Mouse (Mus musculus): ENCODE measurements at regions not wholly inside any gene's neighbourhood (a gene's known extent, or its start where the extent isn't known, plus 50 kb on each side); places are given as distances from the start of the nearest gene placed in this dataset.
"Not testable (repeated sequence)": the region's sequence is repeated elsewhere in the genome, so short reads cannot be mapped to it uniquely, and the experiment has no call there.

GRCm38 (mm10) chr15:75392924-75393464, 124.8 kb downstream of the Ly6f start:
- H3K9ac ChIP-seq (ENCODE audit: control insufficient read depth, low read depth, low read length, poor library complexity, severe bottlenecking); DNase-seq (ENCODE audit: low read depth, low spot score); H3K27me3 ChIP-seq (ENCODE audit: control insufficient read depth in 1 of 2, insufficient read depth in 2 of 2, low read length in 2 of 2); H3K9me3 ChIP-seq (replicated peaks; ENCODE audit: insufficient read depth, low read length); H3K4me1 ChIP-seq (ENCODE audit: control insufficient read depth in 1 of 2, insufficient read depth in 2 of 2, low read length in 2 of 2); H3K27ac ChIP-seq (ENCODE audit: control insufficient read depth, low read depth, low read length); H3K4me3 ChIP-seq (ENCODE audit: control insufficient read depth in 1 of 2, insufficient read depth in 1 of 2, low read depth in 2 of 2, low read length in 2 of 2); H3K36me3 ChIP-seq (ENCODE audit: control insufficient read depth in 1 of 2, insufficient read depth in 2 of 2, low read length in 2 of 2); H3K79me2 ChIP-seq (ENCODE audit: control insufficient read depth, insufficient read depth, low read length, poor library complexity): not testable (repeated sequence)

GRCm38 (mm10) chr15:75397276-75397675, 129.1 kb downstream of the Ly6f start:
- no peaks in the 10 kb centered on the region for H3K9me3 ChIP-seq (replicated peaks; ENCODE audit: insufficient read depth, low read length)
- H3K4me1 ChIP-seq (ENCODE audit: control insufficient read depth in 1 of 2, insufficient read depth in 2 of 2, low read length in 2 of 2), result no peaks in the 10 kb centered on the region
- DNase-seq (ENCODE audit: low read depth, low spot score), result no peak
- H3K27ac ChIP-seq (ENCODE audit: control insufficient read depth, low read depth, low read length), result no peak overlapping the region
- H3K4me3 ChIP-seq (ENCODE audit: control insufficient read depth in 1 of 2, insufficient read depth in 1 of 2, low read depth in 2 of 2, low read length in 2 of 2), result no peak overlapping the region
- no peaks in the 10 kb centered on the region for H3K79me2 ChIP-seq (ENCODE audit: control insufficient read depth, insufficient read depth, low read length, poor library complexity)
- TF ChIP-seq ELF1 (IDR thresholded peaks at IDR 0.05; ENCODE audit: low read depth, low read length), result no peak
- TF ChIP-seq HCFC1 (IDR thresholded peaks at IDR 0.05; ENCODE audit: low read depth, low read length), result no peak
- no peak for TF ChIP-seq GABPA (IDR thresholded peaks at IDR 0.05; ENCODE audit: low read depth, low read length)
- no peak for TF ChIP-seq ZNF384 (IDR thresholded peaks at IDR 0.05; ENCODE audit: low read depth, low read length)
- no peak for TF ChIP-seq MYB (IDR thresholded peaks at IDR 0.05; ENCODE audit: low read depth, low read length)
- no peak for TF ChIP-seq POLR2AphosphoS2 (IDR thresholded peaks at IDR 0.05; ENCODE audit: low read length)
- no peak for TF ChIP-seq MAX (IDR thresholded peaks at IDR 0.05; ENCODE audit: low read length)
- no peak for TF ChIP-seq ETS1 (IDR thresholded peaks at IDR 0.05; ENCODE audit: low read depth, low read length)
- no peak for TF ChIP-seq UBTF (IDR thresholded peaks at IDR 0.05; ENCODE audit: borderline replicate concordance, insufficient read depth, low read depth, low read length)
- no peak for TF ChIP-seq NRF1 (IDR thresholded peaks at IDR 0.05; ENCODE audit: insufficient read depth, low read depth, low read length, poor library complexity, severe bottlenecking)
- TF ChIP-seq CHD2 (IDR thresholded peaks at IDR 0.05; ENCODE audit: low read length), result no peak
- no peak for TF ChIP-seq ZC3H11A (IDR thresholded peaks at IDR 0.05; ENCODE audit: low read depth, low read length)
- no peaks in the 10 kb centered on the region for H3K36me3 ChIP-seq (ENCODE audit: control insufficient read depth in 1 of 2, insufficient read depth in 2 of 2, low read length in 2 of 2)
- no peaks in the 10 kb centered on the region for H3K27me3 ChIP-seq (ENCODE audit: control insufficient read depth in 1 of 2, insufficient read depth in 2 of 2, low read length in 2 of 2)
- H3K9ac ChIP-seq (ENCODE audit: control insufficient read depth, low read depth, low read length, poor library complexity, severe bottlenecking), result no peak overlapping the region

Measured in MEL (cell line).